Mouse (Mus musculus) thymus, postnatal 10 days (tissue): ENCODE results near the gene Kmt5a.
A peak's percentile ranks its signal among the peaks of the same experiment; 100 is the strongest.

Experiments
- DNase-seq, 2 experiments: peaks; one replicate each; pipeline ENCODE4 v3.0.0; 2021; ENCODE audit warnings: low spot score in 2 of 2

The Kmt5a gene

GRCm38 (mm10) chr5:124439447-124440093 is at the start of gene Kmt5a:
Gene Kmt5a (plus strand): TSS chr5:124439930.
- peak; percentile 92 to 95 for DNase-seq

- no peak for DNase-seq
Observed at GRCm38 (mm10) chr5:124392412-124392811, 47.3 kb upstream of the Kmt5a start.

GRCm38 (mm10) chr5:124393726-124394125 is 46.0 kb upstream of the Kmt5a start:
- DNase-seq = no peak

GRCm38 (mm10) chr5:124410808-124411207 is 28.9 kb upstream of the Kmt5a start:
- no peak for DNase-seq

- no peak for DNase-seq
Observed at GRCm38 (mm10) chr5:124412163-124412562, 27.6 kb upstream of the Kmt5a start.

- no peak for DNase-seq
Observed at GRCm38 (mm10) chr5:124418903-124419302, 20.8 kb upstream of the Kmt5a start.

GRCm38 (mm10) chr5:124421786-124422185 is 17.9 kb upstream of the Kmt5a start:
- DNase-seq = no peak

GRCm38 (mm10) chr5:124424200-124424722 is 15.5 kb upstream of the Kmt5a start:
- DNase-seq = peak in 1 of 2 experiments; percentile 21

- DNase-seq = peak; percentile 32 to 39
Observed at GRCm38 (mm10) chr5:124424723-124425411, 14.9 kb upstream of the Kmt5a start.

GRCm38 (mm10) chr5:124425412-124426259 is 14.1 kb upstream of the Kmt5a start, which contains the start of gene Sbno1:
Gene Sbno1 (minus strand): TSS chr5:124426001.
- DNase-seq = peak; percentile 91 to 92

GRCm38 (mm10) chr5:124426475-124427071 is 13.2 kb upstream of the Kmt5a start:
- no peak for DNase-seq

GRCm38 (mm10) chr5:124432398-124433012 is 7.2 kb upstream of the Kmt5a start:
- peak; percentile 62 to 74 for DNase-seq

- no peak for DNase-seq
Observed at GRCm38 (mm10) chr5:124433048-124433447, 6.7 kb upstream of the Kmt5a start.

GRCm38 (mm10) chr5:124438229-124438628 is 1.5 kb upstream of the Kmt5a start:
- DNase-seq = peak; percentile 49 to 56

GRCm38 (mm10) chr5:124438746-124439145 is 984 bp upstream of the Kmt5a start:
- DNase-seq = no peak

GRCm38 (mm10) chr5:124440094-124440701 is 468 bp downstream of the Kmt5a start:
- DNase-seq = peak; percentile 63 to 67

- DNase-seq = no peak
Observed at GRCm38 (mm10) chr5:124442628-124443027, 2.9 kb downstream of the Kmt5a start.

- DNase-seq = no peak
Observed at GRCm38 (mm10) chr5:124444208-124444607, 4.5 kb downstream of the Kmt5a start.

- DNase-seq = peak; percentile 59 to 78
Observed at GRCm38 (mm10) chr5:124444661-124445561, 5.2 kb downstream of the Kmt5a start.
